Comparison of ENCODE assay signal across 8 mouse cellular contexts in the genomic region with DNA sequence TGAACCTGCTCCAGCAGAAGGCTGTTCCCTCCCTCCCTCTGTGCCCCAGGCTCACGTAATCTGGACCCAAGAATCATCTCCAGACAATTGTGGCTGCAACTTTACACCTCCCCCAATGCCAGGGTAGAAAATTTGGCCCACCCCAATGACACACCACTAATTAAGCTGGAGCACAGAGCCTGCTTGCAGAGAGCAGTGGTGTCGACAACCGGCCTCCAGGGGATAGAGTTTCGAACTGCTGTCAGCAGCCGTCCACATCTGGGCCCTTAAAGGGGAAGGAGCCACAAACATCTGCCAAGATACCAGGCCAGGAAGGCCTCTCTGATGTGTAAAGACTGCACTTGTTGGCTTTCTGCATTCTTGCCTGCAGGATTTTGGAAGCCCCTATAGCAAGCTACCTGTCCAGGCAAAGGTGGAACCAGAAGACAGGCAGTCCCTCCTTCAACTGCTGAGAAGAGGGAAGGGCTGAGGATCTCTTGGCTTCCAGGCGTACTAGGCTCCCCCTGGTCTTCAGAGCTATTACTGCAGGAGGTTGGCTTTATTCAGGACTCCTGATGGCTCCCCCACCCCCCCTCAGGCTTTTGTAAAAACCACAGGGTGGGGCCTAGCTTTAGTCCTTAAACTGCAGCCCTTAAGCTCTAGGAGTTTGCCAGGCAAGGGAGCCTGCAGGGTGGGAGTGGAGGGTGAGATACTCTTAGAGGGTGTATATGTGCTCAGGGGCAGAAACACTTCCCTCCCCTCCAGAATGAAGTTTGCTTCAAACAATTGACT.
DNase-seq lines count a peak whose midpoint lies in the region; ATAC-seq and TF ChIP-seq lines count a peak whose summit lies in the region.

No protein-coding gene starts in this region.

- H3K36me3 ChIP-seq in heart, postnatal 0 days (replicated peaks; ENCODE audit: control insufficient read depth, insufficient read depth, low read length) = no peaks in the 10 kb centered on the region
- no peaks in the 10 kb centered on the region for H3K36me3 ChIP-seq in ES-Bruce4 (ENCODE audit: control insufficient read depth, insufficient read depth, low read length, poor library complexity, severe bottlenecking)
- H3K36me3 ChIP-seq in embryonic facial prominence, embryonic 13.5 days = no peaks in the 10 kb centered on the region
- H3K36me3 ChIP-seq in midbrain, embryonic 10.5 days = no peaks in the 10 kb centered on the region

- no peak for TF ChIP-seq POLR2A in ES-Bruce4 (IDR thresholded peaks at IDR 0.05; ENCODE audit: insufficient read depth, low read length)

- peak; percentile 32 for TF ChIP-seq CTCF in heart, postnatal 0 days (IDR thresholded peaks at IDR 0.05; ENCODE audit: low read depth)
- TF ChIP-seq CTCF in ES-Bruce4 (IDR thresholded peaks at IDR 0.05; ENCODE audit: low read depth, low read length) = peak; percentile 41

- TF ChIP-seq EP300 in heart, postnatal 0 days (IDR thresholded peaks at IDR 0.05; ENCODE audit: low read depth) = no peak
- peak; percentile 66; the same call in 1 of the 2 replicates for TF ChIP-seq EP300 in ES-Bruce4 (IDR thresholded peaks at IDR 0.05; ENCODE audit: insufficient read depth, low read depth, low read length)

- ATAC-seq in heart, postnatal 0 days (ENCODE audit: insufficient read depth, low read depth) = no peak
- no peak for ATAC-seq in embryonic facial prominence, embryonic 13.5 days (ENCODE audit: insufficient number of reproducible peaks, insufficient read depth, low FRiP score, low TSS enrichment, low read depth)

- no peak overlapping the region for H3K4me2 ChIP-seq in heart, postnatal 0 days (ENCODE audit: low read depth, low read length)
- H3K4me2 ChIP-seq in embryonic facial prominence, embryonic 13.5 days = no peak overlapping the region

- H3K4me1 ChIP-seq in heart, postnatal 0 days (ENCODE audit: control insufficient read depth, insufficient read depth) = no peaks in the 10 kb centered on the region
- H3K4me1 ChIP-seq in ES-Bruce4 (ENCODE audit: control insufficient read depth, insufficient read depth, low read length) = peaks cover 6% of the 10 kb centered on the region
- H3K4me1 ChIP-seq in embryonic facial prominence, embryonic 13.5 days = peaks cover 23% of the 10 kb centered on the region
- peaks cover 47% of the 10 kb centered on the region for H3K4me1 ChIP-seq in midbrain, embryonic 10.5 days

- intact Hi-C loops in heart, postnatal 36 days (cut with DNase I) = no loop called here
- intact Hi-C loops in left cerebral cortex, postnatal 25 days (cut with DNase I) = no loop called here

- no peak for DNase-seq in heart, postnatal 0 days (ENCODE audit: low spot score)
- DNase-seq in heart, postnatal 36 days = no peak
- DNase-seq in midbrain, embryonic 10.5 days (ENCODE audit: low spot score) = peak; percentile 23
- DNase-seq in frontal cortex, adult 2 months (ENCODE audit: extremely low spot score in 1 of 2, low spot score in 1 of 2) = no peak
- DNase-seq in left cerebral cortex, postnatal 25 days (ENCODE audit: low spot score in 2 of 2) = no peak
- DNase-seq in layer of hippocampus, postnatal 25 days (ENCODE audit: extremely low spot score in 1 of 2, low spot score in 1 of 2) = no peak

- no peak overlapping the region for H3K9ac ChIP-seq in heart, postnatal 0 days (replicated peaks; ENCODE audit: low read depth, low read length)
- no peak overlapping the region for H3K9ac ChIP-seq in ES-Bruce4 (ENCODE audit: low read depth, poor library complexity, severe bottlenecking)
- H3K9ac ChIP-seq in embryonic facial prominence, embryonic 13.5 days = no peak overlapping the region

- H3K27me3 ChIP-seq in heart, postnatal 0 days (ENCODE audit: control insufficient read depth, insufficient read depth, low read length) = no peaks in the 10 kb centered on the region
- no peaks in the 10 kb centered on the region for H3K27me3 ChIP-seq in ES-Bruce4 (ENCODE audit: control insufficient read depth, insufficient read depth, low read length, poor library complexity, severe bottlenecking)
- H3K27me3 ChIP-seq in embryonic facial prominence, embryonic 13.5 days = no peaks in the 10 kb centered on the region
- no peaks in the 10 kb centered on the region for H3K27me3 ChIP-seq in midbrain, embryonic 10.5 days (ENCODE audit: low read depth, poor library complexity, severe bottlenecking)

- no peak overlapping the region for H3K27ac ChIP-seq in heart, postnatal 0 days (ENCODE audit: low read depth)
- H3K27ac ChIP-seq in ES-Bruce4 (ENCODE audit: insufficient read depth, low read length) = 0 out of 2 replicates have a peak overlapping the region, but pooled peaks have one; percentile 4
- H3K27ac ChIP-seq in embryonic facial prominence, embryonic 13.5 days = peak overlapping the region; percentile 62; the same call in 1 of the 2 replicates
- peak overlapping the region; percentile 59 for H3K27ac ChIP-seq in midbrain, embryonic 10.5 days (replicated peaks)

- no peak overlapping the region for H3K4me3 ChIP-seq in heart, postnatal 0 days (ENCODE audit: low read depth, low read length)
- H3K4me3 ChIP-seq in ES-Bruce4 (ENCODE audit: low read depth, low read length) = no peak overlapping the region
- no peak overlapping the region for H3K4me3 ChIP-seq in embryonic facial prominence, embryonic 13.5 days
- H3K4me3 ChIP-seq in midbrain, embryonic 10.5 days = no peak overlapping the region

- H3K9me3 ChIP-seq in heart, postnatal 0 days (replicated peaks; ENCODE audit: control insufficient read depth, low read length) = no peaks in the 10 kb centered on the region
- H3K9me3 ChIP-seq in ES-Bruce4 (replicated peaks; ENCODE audit: control insufficient read depth, insufficient read depth, low read length, poor library complexity, severe bottlenecking) = no peaks in the 10 kb centered on the region
- H3K9me3 ChIP-seq in embryonic facial prominence, embryonic 13.5 days = no peaks in the 10 kb centered on the region
- no peaks in the 10 kb centered on the region for H3K9me3 ChIP-seq in midbrain, embryonic 10.5 days (replicated peaks)

- WGBS in heart, postnatal 0 days = 34% methylated on average over 6 of the region's 6 CpGs
- WGBS in embryonic facial prominence, embryonic 13.5 days = 15% methylated on average over 6 of the region's 6 CpGs
- WGBS in midbrain, embryonic 10.5 days = 15% methylated on average over 6 of the region's 6 CpGs
